Mouse (Mus musculus) mouse embryonic stem cell (cell line): Measurements from ENCODE around the gene Cdc34b.

Experiments
- in situ Hi-C, 2 experiments: fragments of 300-500 bp; cut with MboI; formaldehyde crosslinking; loops; 1 replicate in 1 of 2; 3 replicates in 1 of 2; pipeline ENCODE4 v1.14.3; 2019 to 2020; ENCODE audit warnings: low sequenced_read_pairs in 2 of 2, low pct_unique_long_range_greater_than_20kb in 1 of 2, mixed read lengths in 1 of 2; ENCODE audit not compliant: unreplicated experiment in 1 of 2

Gene Cdc34b

GRCm38 (mm10) chr11:94729565-94729964 lies 12.0 kb upstream of the Cdc34b start:
- in situ Hi-C loops = no loop called here

- in situ Hi-C loops = loop anchor here in 1 of 2 experiments (5.0 to 10.0 kb wide), 3 partner anchors 52 to 205 kb away; partner anchors contain the start of genes Col1a1 and Tmem92
These were observed 11.3 kb upstream of the Cdc34b start for GRCm38 (mm10) chr11:94730261-94730660.

GRCm38 (mm10) chr11:94731229-94731628 lies 10.4 kb upstream of the Cdc34b start:
- in situ Hi-C loops = loop anchor here in 1 of 2 experiments (5.0 to 10.0 kb wide), 3 partner anchors 51 to 204 kb away; partner anchors contain the start of genes Col1a1 and Tmem92

GRCm38 (mm10) chr11:94732773-94733172 lies 8.8 kb upstream of the Cdc34b start:
- in situ Hi-C loops = loop anchor here in 1 of 2 experiments (5.0 to 10.0 kb wide), 3 partner anchors 50 to 202 kb away; partner anchors contain the start of genes Col1a1 and Tmem92

- in situ Hi-C loops = loop anchor here in 1 of 2 experiments (10.0 kb wide), 1 partner anchor 199 kb away; the partner anchor contains the start of gene Col1a1
These were observed 5.8 kb upstream of the Cdc34b start for GRCm38 (mm10) chr11:94735746-94736145.

- in situ Hi-C loops = no loop called here
These were observed 11.5 kb downstream of the Cdc34b start for GRCm38 (mm10) chr11:94752946-94753713.

GRCm38 (mm10) chr11:94759916-94760315 lies 18.3 kb downstream of the Cdc34b start:
- in situ Hi-C loops = no loop called here

GRCm38 (mm10) chr11:94760364-94760763 lies 18.8 kb downstream of the Cdc34b start:
- in situ Hi-C loops = no loop called here

- in situ Hi-C loops = no loop called here
These were observed 19.2 kb downstream of the Cdc34b start for GRCm38 (mm10) chr11:94760799-94761198.

- in situ Hi-C loops = no loop called here
These were observed 20.7 kb downstream of the Cdc34b start for GRCm38 (mm10) chr11:94762281-94762680.

- in situ Hi-C loops = no loop called here
These were observed 21.2 kb downstream of the Cdc34b start for GRCm38 (mm10) chr11:94762775-94763174.

- in situ Hi-C loops = no loop called here
These were observed 25.7 kb downstream of the Cdc34b start for GRCm38 (mm10) chr11:94767241-94767640.

GRCm38 (mm10) chr11:94772363-94773055 lies 30.9 kb downstream of the Cdc34b start:
- in situ Hi-C loops = no loop called here

- in situ Hi-C loops = no loop called here
These were observed 32.3 kb downstream of the Cdc34b start for GRCm38 (mm10) chr11:94773851-94774250.

- in situ Hi-C loops = no loop called here
These were observed 33.4 kb downstream of the Cdc34b start for GRCm38 (mm10) chr11:94774887-94775497.

GRCm38 (mm10) chr11:94782603-94783002 lies 41.0 kb downstream of the Cdc34b start, which contains the start of gene Tmem92:
Tmem92 (minus strand) TSS chr11:94782703.
- in situ Hi-C loops = loop anchor here in 1 of 2 experiments (5.0 kb wide), 1 partner anchor 50 kb away; no protein-coding TSS in a partner anchor

- in situ Hi-C loops = no loop called here
These were observed 43.7 kb downstream of the Cdc34b start for GRCm38 (mm10) chr11:94785247-94785646.

- in situ Hi-C loops = no loop called here
These were observed 50.1 kb downstream of the Cdc34b start for GRCm38 (mm10) chr11:94791700-94792099.
